Mouse (Mus musculus) testis, adult 2 months (tissue): ENCODE measurements around the gene F10.

ENCODE experiments used
- CTCF ChIP-seq: fragments of 200-500 bp; IDR thresholded peaks from 2 replicates; pipeline ENCODE4 v1.5.1; 2012; ENCODE audit warnings: low read depth, mild to moderate bottlenecking, inconsistent platforms, low read length, moderate library complexity; ENCODE audit not compliant: control insufficient read depth, insufficient read depth, insufficient replicate concordance
- POLR2A ChIP-seq: fragments of 200-500 bp; IDR thresholded peaks from 2 replicates; pipeline ENCODE4 v1.6.1; 2012; ENCODE audit warnings: low read depth, mild to moderate bottlenecking, inconsistent platforms, low read length, moderate library complexity; ENCODE audit not compliant: control insufficient read depth

DNA sequence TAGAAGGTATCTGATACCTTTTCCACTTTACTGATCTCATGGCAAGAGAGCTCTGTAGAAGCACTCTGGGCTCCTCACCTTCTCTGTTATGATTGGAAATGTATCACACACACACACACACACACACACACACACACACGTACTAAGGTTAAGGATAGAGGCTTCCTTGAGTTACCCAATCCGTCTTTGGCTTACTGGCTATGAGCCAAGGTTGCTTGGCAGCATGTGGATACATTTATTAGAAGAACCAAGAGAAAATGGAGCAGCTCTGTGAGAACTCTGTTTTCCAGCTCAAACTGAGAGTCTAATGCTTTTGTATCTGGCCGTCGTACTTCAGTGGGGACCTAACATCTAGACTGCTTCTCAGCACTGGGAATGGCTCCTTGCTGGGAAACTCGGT is 41.6 kb upstream of the F10 start:
- TF ChIP-seq POLR2A (no peak), CTCF (no peak)
